Mouse (Mus musculus) layer of hippocampus, postnatal 36 days (tissue): Measurements from ENCODE around the gene Man1a. TPM values are rescaled to one million over a fixed set of nuclear protein-coding genes. Genes with fewer than 3 reads are reported as not detected.

ENCODE experiments used
- DNase-seq, 2 experiments: peaks; one replicate each; pipeline ENCODE4 v3.0.0; 2022
- total RNA-seq, 2 experiments: library from RNA; stranded (reverse); gene quantifications; 2 replicates each; pipeline ENCODE4 v1.2.3; 2021

Man1a gene
- total RNA-seq, 2 experiments from 2014 or later: 63.5 to 69.5 TPM

DNA sequence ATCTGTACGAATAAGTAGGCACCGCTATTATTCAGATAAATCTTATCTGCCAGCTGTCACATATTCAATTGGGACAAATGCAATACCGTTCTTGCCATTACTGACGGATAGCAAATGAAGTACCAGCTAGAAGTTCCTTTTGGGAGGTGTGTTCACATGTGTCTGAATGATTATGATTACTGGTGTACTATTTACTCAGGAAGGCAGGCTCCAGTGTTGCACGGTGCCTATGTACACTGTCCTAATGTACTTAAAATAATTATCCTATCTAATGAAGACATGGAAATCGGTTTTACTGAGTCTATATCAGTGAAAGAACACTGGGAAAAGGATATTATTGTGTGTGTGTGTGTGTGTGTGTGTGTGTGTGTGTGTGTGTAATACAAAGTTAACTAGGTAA is 160.7 kb downstream of the Man1a start:
- no peak for DNase-seq

DNA sequence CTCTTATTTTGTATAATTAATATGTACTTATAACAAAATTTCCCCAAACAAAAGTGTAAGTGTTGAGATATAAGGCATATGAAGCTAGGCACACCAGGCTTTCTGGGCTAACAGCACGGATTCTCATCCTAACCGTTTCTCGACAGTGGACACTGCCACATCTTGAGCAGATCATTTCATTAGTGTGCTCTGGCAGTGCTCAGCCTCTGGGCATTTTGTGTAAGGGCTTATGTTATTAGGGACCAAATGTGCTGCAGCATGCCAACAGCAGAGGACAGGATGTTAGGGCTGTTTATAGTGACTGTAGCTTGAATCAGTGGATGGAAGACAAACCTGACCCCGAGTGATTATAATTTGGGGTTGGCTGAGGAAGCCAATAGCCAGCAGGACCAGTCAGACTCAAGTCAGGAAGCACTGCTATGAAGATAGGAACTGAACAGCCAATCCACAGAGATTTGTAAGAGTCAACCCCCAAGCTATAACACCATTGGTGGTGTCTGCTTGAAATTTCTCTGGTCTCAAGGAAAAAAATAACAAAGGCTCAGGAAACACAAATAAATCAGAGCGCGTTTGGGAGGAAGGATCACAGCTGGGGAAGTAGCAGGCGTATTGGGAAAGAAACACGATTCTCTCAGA is 161.3 kb downstream of the Man1a start:
- DNase-seq: no peak

DNA sequence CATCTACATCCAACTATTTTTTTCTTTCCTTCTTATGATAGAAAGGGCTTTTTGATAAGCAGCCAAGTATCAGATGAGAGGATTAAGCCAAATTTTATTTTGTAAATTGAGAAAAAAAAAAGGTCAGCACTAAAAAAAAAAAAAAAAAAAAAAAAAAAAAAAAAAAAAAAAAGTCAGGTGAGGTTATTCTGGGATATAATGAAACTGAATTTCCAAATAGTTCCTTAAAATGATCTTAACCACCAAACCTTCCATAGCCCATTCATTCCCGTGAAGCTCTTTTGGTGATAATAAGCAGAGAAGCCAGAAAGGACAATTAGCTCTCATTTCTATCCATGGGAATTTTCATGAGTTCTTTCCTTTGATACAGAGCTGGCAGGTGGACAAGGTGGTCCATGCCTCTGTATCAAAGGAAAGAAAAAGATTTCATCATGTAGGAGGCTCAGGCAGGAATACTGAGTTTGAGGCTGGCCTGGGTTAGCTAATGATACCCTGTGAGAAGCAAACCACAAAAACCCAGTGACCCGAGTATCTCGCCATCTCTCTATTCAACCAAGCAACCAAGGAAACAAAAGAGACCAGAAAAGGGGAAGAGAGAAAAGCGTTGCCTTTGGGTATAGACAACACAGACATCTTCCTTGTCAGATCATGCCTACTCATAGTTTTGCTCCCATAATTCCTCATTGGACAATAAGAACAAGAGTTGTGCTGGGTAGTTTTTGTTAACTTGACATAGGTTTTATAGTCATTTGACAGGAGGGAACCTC is 162.7 kb downstream of the Man1a start:
- no peak for DNase-seq

DNA sequence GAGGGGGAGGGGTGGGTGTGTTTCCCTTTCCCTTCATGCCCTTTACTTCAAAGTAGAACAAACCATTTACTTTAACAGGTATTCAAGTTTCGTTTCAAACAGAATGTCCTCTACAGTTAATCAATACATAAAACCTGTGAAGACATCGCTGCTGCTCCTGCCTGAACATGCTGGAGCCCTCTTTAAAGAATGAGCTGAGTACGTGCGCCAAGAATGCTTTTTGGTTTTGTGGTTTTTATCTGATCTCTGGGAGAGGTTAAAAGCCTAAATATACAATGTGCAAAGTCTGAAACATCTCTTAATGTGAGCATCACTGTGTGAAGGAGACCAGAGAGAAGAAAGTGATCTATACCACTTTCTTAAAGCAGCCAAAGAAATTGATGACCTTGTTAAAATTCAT is 186.9 kb downstream of the Man1a start:
- DNase-seq: no peak

DNA sequence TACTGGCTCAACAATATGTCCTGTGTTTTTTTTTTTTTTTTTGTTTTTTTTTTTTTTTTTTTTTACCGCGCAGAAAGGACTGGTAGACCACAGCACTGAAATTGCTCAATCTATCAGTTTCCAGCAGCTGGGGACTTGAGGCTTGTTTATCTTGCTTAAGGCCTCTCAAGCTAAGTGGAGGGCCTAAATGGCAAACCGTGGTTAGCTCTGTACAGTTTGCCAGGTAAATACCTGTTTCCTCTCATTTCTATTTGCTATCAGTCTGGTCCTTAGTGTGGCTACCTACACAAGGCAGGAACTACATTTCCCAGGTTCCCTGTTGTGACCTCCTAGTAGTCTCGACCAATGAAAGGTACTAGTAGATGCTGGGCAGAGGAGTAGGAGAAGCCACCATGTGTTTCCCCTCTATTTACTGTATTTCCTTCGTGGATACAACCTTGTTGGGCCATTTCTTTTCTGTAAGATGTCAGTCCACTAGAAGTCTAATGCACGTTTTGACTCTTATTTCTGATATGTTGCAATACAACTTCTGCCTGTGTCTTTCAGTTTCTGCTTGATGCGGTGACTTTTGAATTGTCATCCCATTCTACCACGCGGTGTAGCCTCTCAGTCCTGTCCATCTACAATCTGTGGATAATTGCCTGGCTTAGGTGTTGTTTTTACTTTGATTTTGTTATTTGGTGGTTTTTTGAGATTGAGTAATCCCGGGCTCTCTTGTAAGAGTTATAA is 187.9 kb downstream of the Man1a start:
- no peak for DNase-seq

DNA sequence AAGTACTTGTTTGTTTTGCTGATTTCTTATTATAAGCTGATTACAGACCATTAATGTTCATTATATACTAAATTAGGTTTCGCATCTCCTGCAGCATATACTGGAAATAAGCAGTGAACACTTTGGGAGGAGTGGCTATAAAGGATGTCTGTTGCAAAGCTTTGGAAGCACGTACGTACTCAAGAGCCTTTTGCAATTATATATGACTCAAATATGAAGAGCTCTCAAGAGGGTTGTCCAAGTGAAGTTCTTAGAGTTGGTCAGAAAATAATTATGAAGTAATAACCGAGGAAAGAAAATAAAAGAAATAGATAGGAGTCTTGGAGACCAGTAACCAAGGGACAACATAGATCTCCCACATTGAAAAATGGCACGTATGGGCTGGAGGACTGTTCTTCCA is 189.9 kb downstream of the Man1a start:
- no peak for DNase-seq

DNA sequence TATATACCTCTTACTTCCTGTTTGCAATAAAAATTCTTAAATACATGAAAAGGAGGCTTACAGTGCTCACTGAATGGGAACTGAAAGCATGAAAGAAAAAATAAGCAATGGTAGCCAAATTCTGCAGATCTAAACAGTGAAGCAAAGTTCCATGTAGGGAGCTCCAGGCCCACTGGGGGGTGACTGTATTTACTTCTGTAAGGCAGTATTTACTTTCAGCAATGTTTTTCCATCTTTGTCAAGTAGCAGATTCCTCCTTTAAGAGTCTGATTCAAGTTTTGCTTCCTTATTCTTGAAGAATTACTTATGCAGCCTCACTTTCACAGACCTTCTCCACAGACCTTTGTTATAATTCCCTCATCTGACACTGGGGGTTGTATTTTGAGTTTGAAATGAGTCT is 195.1 kb downstream of the Man1a start:
- no peak for DNase-seq

DNA sequence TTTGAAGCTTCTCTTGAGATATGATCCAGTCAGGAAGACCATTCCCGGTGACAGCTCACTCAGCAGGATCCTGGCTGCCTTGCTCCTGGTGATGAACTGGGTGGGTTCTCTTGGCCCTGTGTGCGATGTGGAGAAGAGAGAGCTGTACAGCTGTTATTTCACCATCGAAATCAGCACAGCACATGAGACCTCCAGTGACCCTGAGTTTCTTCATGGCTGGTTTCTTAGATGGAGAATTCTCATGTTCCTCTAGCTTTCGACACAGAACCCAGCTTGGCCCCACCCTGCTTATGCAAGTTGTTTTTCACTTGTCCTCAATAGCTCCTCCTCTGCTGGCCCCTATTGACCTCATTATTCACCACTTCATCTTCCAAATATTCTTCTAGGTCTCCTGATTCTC is 200.5 kb downstream of the Man1a start:
- no peak for DNase-seq

DNA sequence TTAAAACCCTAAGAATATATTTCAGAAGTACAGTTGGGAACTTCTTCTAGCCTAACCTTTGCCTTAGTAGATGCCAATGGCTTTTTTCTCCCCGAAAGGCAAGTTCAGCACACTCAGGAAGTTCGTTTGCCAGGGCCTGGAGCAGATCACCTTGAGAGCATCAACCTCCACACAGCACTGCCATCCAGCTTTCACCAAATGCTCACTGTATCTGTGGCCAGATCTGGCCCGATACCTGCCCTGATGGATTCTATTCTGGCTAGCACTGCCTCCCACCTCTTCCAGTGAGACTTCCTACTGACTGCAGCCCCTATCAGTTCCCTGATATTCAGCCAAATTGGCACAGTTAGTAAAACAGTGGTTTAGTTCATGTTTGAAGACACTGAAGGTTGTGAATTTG is 202.2 kb downstream of the Man1a start:
- no peak for DNase-seq

DNA sequence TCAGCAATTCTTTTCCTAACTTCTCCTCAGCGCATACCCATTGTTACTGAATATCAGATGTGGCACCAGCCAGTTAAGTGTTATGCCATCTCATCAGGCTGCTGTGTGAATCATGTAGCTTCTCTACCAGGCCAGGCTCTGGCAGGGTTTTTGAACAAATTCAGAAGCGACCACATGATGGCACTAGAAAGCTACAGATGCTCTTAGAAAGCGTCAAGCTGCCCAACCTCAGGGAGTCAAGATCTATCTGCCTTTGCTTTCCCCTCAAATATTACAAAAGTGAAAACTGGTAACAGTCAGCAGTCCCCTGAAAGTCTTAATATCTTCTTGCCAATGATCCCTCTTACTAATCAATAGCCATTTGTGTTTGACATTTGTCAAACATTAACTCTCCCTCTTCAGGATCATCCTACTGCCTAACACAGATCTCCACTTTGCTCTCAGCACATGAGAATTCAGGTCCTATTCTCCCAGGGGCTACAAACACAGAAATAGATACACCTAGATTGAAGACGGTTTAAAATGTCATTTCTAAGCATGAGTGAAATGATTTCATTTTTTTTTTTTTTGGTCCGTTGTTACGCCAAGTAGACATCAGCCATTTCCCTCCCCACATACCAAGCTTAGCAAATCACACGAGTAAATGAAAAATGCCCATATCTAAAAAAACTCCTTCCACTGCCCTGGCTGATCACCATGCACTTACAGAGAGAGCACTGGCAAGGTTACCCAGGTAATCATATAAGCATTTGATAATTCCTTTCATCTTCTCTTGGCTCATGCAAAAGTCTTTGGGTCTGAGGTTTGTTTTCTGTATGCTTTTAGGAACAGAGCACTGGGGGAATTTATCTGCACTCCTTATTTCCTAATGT is 212.7 kb downstream of the Man1a start:
- peak; percentile 26 to 45 for DNase-seq

DNA sequence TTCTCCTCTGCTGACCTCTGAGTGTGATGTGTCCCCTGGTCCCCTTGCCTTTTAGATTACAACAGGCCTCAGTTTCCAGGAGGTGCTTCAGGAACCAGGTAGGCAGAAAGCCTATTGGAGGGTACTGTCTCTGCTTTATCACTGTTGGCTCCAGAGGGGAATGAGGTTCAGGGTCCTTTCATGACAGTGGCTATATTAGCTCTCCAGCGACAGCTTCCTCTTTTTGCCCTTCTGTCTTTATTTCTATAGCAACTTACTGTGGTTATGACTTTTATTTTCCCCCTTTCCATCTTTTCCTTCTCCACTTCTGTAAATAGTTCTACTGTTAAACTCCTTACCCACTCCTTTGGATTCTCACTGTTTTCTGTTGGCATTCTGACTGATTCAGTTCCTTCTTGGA is 216.5 kb downstream of the Man1a start:
- DNase-seq: no peak

DNA sequence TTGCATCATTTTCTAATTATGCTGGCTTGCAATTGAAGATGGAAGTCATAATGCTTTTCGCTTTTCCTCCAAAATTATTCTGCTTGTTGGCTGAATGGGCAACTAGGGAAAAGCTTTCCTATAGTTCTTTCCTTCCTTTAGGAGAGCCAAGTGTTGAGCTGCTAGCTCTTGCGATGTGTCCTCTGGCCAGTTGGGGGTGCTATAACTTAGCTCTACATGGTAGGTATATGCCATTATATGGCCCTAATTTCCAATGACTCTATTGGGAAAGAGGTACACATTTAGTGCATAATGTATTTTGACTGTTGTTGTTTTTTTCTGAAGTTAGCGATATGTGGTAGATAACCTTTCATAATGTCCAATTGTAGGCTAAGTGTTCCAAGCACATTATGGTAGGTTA is 217.2 kb downstream of the Man1a start:
- no peak for DNase-seq
